ENCODE assay signal across 20 mouse cellular contexts in genomic region chr12:108398681-108399080, GRCm38 (mm10). TPM values are rescaled to one million over a fixed set of nuclear protein-coding genes. Genes with fewer than 3 reads are reported as not detected.
"Had no signal": no experiment of that assay in that cellular context is flagged by ENCODE, and none has a peak within 500 bp of the region (broad histone marks: within the 10 kb centered on the region; RNA-seq: fewer than 3 reads in every experiment).

No protein-coding gene starts in this region.

- H3K27me3 ChIP-seq: liver, embryonic 13.5 days; midbrain, embryonic 12.5 days; midbrain, embryonic 15.5 days; neural tube, embryonic 13.5 days had no signal

- H3K4me1 ChIP-seq: liver, embryonic 13.5 days had no signal

- H3K9ac ChIP-seq: liver, embryonic 13.5 days; midbrain, embryonic 12.5 days; midbrain, embryonic 15.5 days; neural tube, embryonic 13.5 days had no signal

- ATAC-seq: midbrain, embryonic 15.5 days had no signal

- H3K36me3 ChIP-seq: liver, embryonic 13.5 days; midbrain, embryonic 12.5 days; midbrain, embryonic 15.5 days; neural tube, embryonic 13.5 days had no signal

- H3K9me3 ChIP-seq: liver, embryonic 13.5 days; midbrain, embryonic 12.5 days; midbrain, embryonic 15.5 days; neural tube, embryonic 13.5 days had no signal

- DNase-seq: kidney, adult 8-10 months; kidney, postnatal 10 days; kidney, postnatal 36 days; layer of hippocampus, postnatal 36 days; liver, embryonic 13.5 days; lung, adult 2 months; lung, postnatal 14 days; lung, postnatal 4 days; retina, postnatal 1 day; right cerebral cortex, postnatal 25 days; thymus, adult 18-20 months; thymus, postnatal 36 days had no signal

- H3K4me3 ChIP-seq: left cerebral cortex, adult 2 months; liver, embryonic 13.5 days; midbrain, embryonic 12.5 days; midbrain, embryonic 15.5 days; myocyte; neural tube, embryonic 13.5 days had no signal

- H3K27ac ChIP-seq: left cerebral cortex, adult 2 months; liver, embryonic 13.5 days; midbrain, embryonic 12.5 days; midbrain, embryonic 15.5 days; neural tube, embryonic 13.5 days had no signal

- H3K4me2 ChIP-seq: liver, embryonic 13.5 days; midbrain, embryonic 12.5 days; midbrain, embryonic 15.5 days; neural tube, embryonic 13.5 days had no signal

RNA-seq across cellular contexts. Expression of gene Eml1, which starts 27.9 kb away (rescaled TPM):
- total RNA-seq: megakaryocyte progenitor cell, adult 5-6 weeks; megakaryocyte-erythroid progenitor cell, adult 5-6 weeks; monocyte, adult 5-6 weeks had no signal
